In the genomic region with DNA sequence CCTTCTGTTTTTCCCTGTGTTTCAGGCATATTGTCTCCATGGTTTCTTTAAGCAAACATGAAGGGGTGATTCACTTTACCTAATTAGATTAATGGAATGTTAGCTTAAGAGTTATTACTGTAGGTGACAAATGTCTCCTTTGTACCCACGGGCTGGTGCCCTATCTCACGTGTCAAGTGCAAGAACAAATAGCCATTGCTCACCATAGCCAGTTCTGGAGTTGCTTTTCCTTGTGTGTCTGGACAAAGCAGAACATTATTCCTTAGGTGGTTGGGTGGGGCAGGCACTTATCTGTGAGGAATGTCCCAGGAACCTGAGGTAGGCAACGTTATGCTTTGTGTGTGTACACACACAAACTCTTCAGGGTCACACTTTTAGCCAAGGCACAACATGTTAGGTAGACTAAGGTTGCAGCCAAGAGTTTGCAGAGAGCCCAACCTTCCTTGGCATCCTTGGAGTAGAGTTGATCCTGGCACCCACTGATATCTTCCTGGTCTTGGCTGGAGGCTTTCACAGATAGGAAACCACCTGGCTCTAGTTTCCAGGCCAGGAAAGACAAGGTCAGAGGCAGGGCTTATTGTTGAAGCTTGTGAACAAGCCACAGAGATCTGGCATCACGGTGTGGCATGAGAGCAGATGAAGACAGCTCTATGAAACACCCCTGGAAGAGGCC, we compare ENCODE assay signal across 18 mouse cellular contexts. TPM values are rescaled to one million over a fixed set of nuclear protein-coding genes. Genes with fewer than 3 reads are reported as not detected.
DNase-seq lines count a peak whose midpoint lies in the region; ATAC-seq and TF ChIP-seq lines count a peak whose summit lies in the region.
"Had no signal": no experiment of that assay in that cellular context is flagged by ENCODE, and none has a peak within 500 bp of the region (broad histone marks: within the 10 kb centered on the region; RNA-seq: fewer than 3 reads in every experiment).

No protein-coding gene starts in this region.

- H3K4me2 ChIP-seq in lung, embryonic 14.5 days, result peak overlapping the region; percentile 18; the same call in 1 of the 2 replicates
- H3K4me2 ChIP-seq in intestine, embryonic 15.5 days (replicated peaks), result peak overlapping the region; percentile 12
- H3K4me2 ChIP-seq in stomach, embryonic 14.5 days (replicated peaks; ENCODE audit: low read depth, low read length), result no peak overlapping the region
- no peak overlapping the region for H3K4me2 ChIP-seq in forebrain, embryonic 13.5 days
- H3K4me2 ChIP-seq: forebrain, embryonic 15.5 days; hindbrain, embryonic 12.5 days; liver, embryonic 11.5 days had no signal

- 38% methylated on average over 4 of the region's 4 CpGs for WGBS in lung, embryonic 14.5 days
- 38% methylated on average over 4 of the region's 4 CpGs for WGBS in intestine, embryonic 15.5 days
- WGBS in stomach, embryonic 14.5 days, result 42% methylated on average over 4 of the region's 4 CpGs
- WGBS in forebrain, embryonic 13.5 days, result 66% methylated on average over 4 of the region's 4 CpGs

- no peaks in the 10 kb centered on the region for H3K9me3 ChIP-seq in lung, embryonic 14.5 days (ENCODE audit: low read depth, low read length)
- H3K9me3 ChIP-seq in intestine, embryonic 15.5 days, result no peaks in the 10 kb centered on the region
- no peaks in the 10 kb centered on the region for H3K9me3 ChIP-seq in stomach, embryonic 14.5 days (ENCODE audit: control insufficient read depth, low read depth, low read length)
- no peaks in the 10 kb centered on the region for H3K9me3 ChIP-seq in forebrain, embryonic 13.5 days (replicated peaks)
- H3K9me3 ChIP-seq: forebrain, embryonic 15.5 days; hindbrain, embryonic 12.5 days; midbrain, embryonic 10.5 days had no signal

- TF ChIP-seq CTCF in lung, embryonic 14.5 days (IDR thresholded peaks at IDR 0.05; ENCODE audit: low read depth), result no peak

- 0 out of 2 replicates have a peak, but pooled peaks cover 3% of the 10 kb centered on the region for H3K4me1 ChIP-seq in lung, embryonic 14.5 days (ENCODE audit: insufficient read depth)
- H3K4me1 ChIP-seq in intestine, embryonic 15.5 days (replicated peaks), result 0 out of 2 replicates have a peak, but pooled peaks cover 9% of the 10 kb centered on the region
- peaks cover 6% of the 10 kb centered on the region; the same call in 1 of the 2 replicates for H3K4me1 ChIP-seq in stomach, embryonic 14.5 days (ENCODE audit: control insufficient read depth, insufficient read depth, low read length)
- H3K4me1 ChIP-seq in forebrain, embryonic 13.5 days, result peaks cover 18% of the 10 kb centered on the region

- 0 out of 2 replicates have a peak, but pooled peaks cover 3% of the 10 kb centered on the region for H3K36me3 ChIP-seq in lung, embryonic 14.5 days (ENCODE audit: insufficient read depth)
- H3K36me3 ChIP-seq in intestine, embryonic 15.5 days, result no peaks in the 10 kb centered on the region
- H3K36me3 ChIP-seq in stomach, embryonic 14.5 days (ENCODE audit: control insufficient read depth, insufficient read depth, low read length), result no peaks in the 10 kb centered on the region
- H3K36me3 ChIP-seq in forebrain, embryonic 13.5 days (ENCODE audit: poor library complexity, severe bottlenecking), result peaks cover 4% of the 10 kb centered on the region; the same call in 1 of the 2 replicates

- no peak overlapping the region for H3K4me3 ChIP-seq in lung, embryonic 14.5 days (ENCODE audit: low read depth, low read length)
- no peak overlapping the region for H3K4me3 ChIP-seq in intestine, embryonic 15.5 days (replicated peaks)
- no peak overlapping the region for H3K4me3 ChIP-seq in stomach, embryonic 14.5 days (ENCODE audit: low read depth, low read length)
- H3K4me3 ChIP-seq in forebrain, embryonic 13.5 days, result no peak overlapping the region
- H3K4me3 ChIP-seq: forebrain, embryonic 15.5 days; hindbrain, embryonic 12.5 days; midbrain, embryonic 10.5 days had no signal

- ATAC-seq in lung, embryonic 14.5 days (ENCODE audit: insufficient read depth), result peak; percentile 7; the same call in 1 of the 2 replicates
- no peak for ATAC-seq in intestine, embryonic 15.5 days
- ATAC-seq in stomach, embryonic 14.5 days (ENCODE audit: insufficient number of reproducible peaks, insufficient read depth, low FRiP score, low read depth), result peak; percentile 51; the same call in 1 of the 2 replicates
- no peak for ATAC-seq in forebrain, embryonic 13.5 days
- ATAC-seq: forebrain, embryonic 15.5 days had no signal

- peaks cover 4% of the 10 kb centered on the region for H3K27me3 ChIP-seq in lung, embryonic 14.5 days (ENCODE audit: insufficient read depth, low read length)
- peaks cover 4% of the 10 kb centered on the region; the same call in 1 of the 2 replicates for H3K27me3 ChIP-seq in intestine, embryonic 15.5 days (replicated peaks)
- no peaks in the 10 kb centered on the region for H3K27me3 ChIP-seq in stomach, embryonic 14.5 days (ENCODE audit: control insufficient read depth, insufficient read depth, low read length)
- H3K27me3 ChIP-seq in forebrain, embryonic 13.5 days, result peaks cover 9% of the 10 kb centered on the region

- H3K9ac ChIP-seq in lung, embryonic 14.5 days, result no peak overlapping the region
- no peak overlapping the region for H3K9ac ChIP-seq in intestine, embryonic 15.5 days
- H3K9ac ChIP-seq in stomach, embryonic 14.5 days (replicated peaks; ENCODE audit: low read depth, low read length), result no peak overlapping the region
- H3K9ac ChIP-seq in forebrain, embryonic 13.5 days, result no peak overlapping the region
- H3K9ac ChIP-seq: forebrain, embryonic 15.5 days; hindbrain, embryonic 12.5 days had no signal

- peak; percentile 27 for DNase-seq in lung, embryonic 14.5 days
- DNase-seq in lung, postnatal 14 days, result no peak
- DNase-seq in cerebellum, postnatal 14 days, result peak; percentile 52 to 72
- DNase-seq in embryo, embryonic 10.5 days (ENCODE audit: low spot score), result no peak
- DNase-seq: adrenal gland, postnatal 14 days; kidney, adult 11 months; kidney, postnatal 4 days; layer of hippocampus, postnatal 36 days; left cerebral cortex, postnatal 4 days; thymus, adult 2 months had no signal

- peak overlapping the region; percentile 63 for H3K27ac ChIP-seq in lung, embryonic 14.5 days (ENCODE audit: low read depth)
- no peak overlapping the region for H3K27ac ChIP-seq in intestine, embryonic 15.5 days
- H3K27ac ChIP-seq in stomach, embryonic 14.5 days (ENCODE audit: low read length), result peak overlapping the region; percentile 61
- no peak overlapping the region for H3K27ac ChIP-seq in forebrain, embryonic 13.5 days
- H3K27ac ChIP-seq: forebrain, embryonic 15.5 days; hindbrain, embryonic 12.5 days; midbrain, embryonic 10.5 days had no signal

RNA-seq across cellular contexts. Expression of gene Adra2a, which starts 3.5 kb away (rescaled TPM):
- 0.09 and 0.31 TPM in 2 replicates for polyA plus RNA-seq in lung, embryonic 14.5 days (2014; fragmentation: Nextera tagmentation; extraction: Ambion mirVana)
- 1.4 TPM in 2 replicates for polyA plus RNA-seq in intestine, embryonic 15.5 days (2015; fragmentation: Nextera tagmentation; extraction: Ambion mirVana)
- polyA plus RNA-seq in stomach, embryonic 14.5 days (2014; fragmentation: Nextera tagmentation; extraction: Ambion mirVana), result 0.48 and 0.78 TPM in 2 replicates
- 1.1 TPM in 2 replicates for polyA plus RNA-seq in forebrain, embryonic 13.5 days (2015; fragmentation: Nextera tagmentation; extraction: Ambion mirVana)
- polyA plus RNA-seq: CD4-positive, CD25-positive, alpha-beta regulatory T cell, adult 4 months had no signal

Comparison
In these comparisons a context has a peak if more than half of its experiments do, and no peak if none do; other contexts are left out.
1. DNase-seq: peak in lung, embryonic 14.5 days (single experiment) and cerebellum, postnatal 14 days (2 of 2); none in lung, postnatal 14 days (single experiment) and embryo, embryonic 10.5 days (single experiment).
2. ATAC-seq: peak in lung, embryonic 14.5 days (single experiment) and stomach, embryonic 14.5 days (single experiment); none in intestine, embryonic 15.5 days (single experiment) and forebrain, embryonic 13.5 days (single experiment).
3. H3K27ac ChIP-seq: peak in lung, embryonic 14.5 days (single experiment) and stomach, embryonic 14.5 days (single experiment); none in intestine, embryonic 15.5 days (single experiment) and forebrain, embryonic 13.5 days (single experiment).
4. H3K4me2 ChIP-seq: peak in lung, embryonic 14.5 days (single experiment) and intestine, embryonic 15.5 days (single experiment); none in stomach, embryonic 14.5 days (single experiment) and forebrain, embryonic 13.5 days (single experiment).